Mouse (Mus musculus) C2C12 (cell line): ENCODE results near the gene Zfp954. TPM values are rescaled to one million over a fixed set of nuclear protein-coding genes. Genes with fewer than 3 reads are reported as not detected.

Experiments used
- H3K27me3 ChIP-seq: one replicate; pipeline ENCODE4 v1.6.1; 2011; ENCODE audit not compliant: control insufficient read depth, insufficient read depth, insufficient read length
- H3K36me3 ChIP-seq: one replicate; pipeline ENCODE4 v1.6.1; 2011; ENCODE audit not compliant: control insufficient read depth, insufficient read depth
- H3K4me3 ChIP-seq: one replicate; pipeline ENCODE4 v1.5.1; 2011; ENCODE audit warnings: mild to moderate bottlenecking, control low read depth; ENCODE audit not compliant: poor library complexity, insufficient read depth, severe bottlenecking
- H3K79me2 ChIP-seq: one replicate; pipeline ENCODE4 v1.6.1; 2011; ENCODE audit not compliant: control insufficient read depth, insufficient read depth
- H3K79me3 ChIP-seq: one replicate; pipeline ENCODE4 v1.6.1; 2011; ENCODE audit warnings: low read depth, control low read depth
- H3ac ChIP-seq: one replicate; pipeline ENCODE3; 2011; ENCODE audit warnings: low read depth; ENCODE audit not compliant: control insufficient read depth, insufficient read length
- CEBPB ChIP-seq: IDR thresholded peaks from one replicate; pipeline ENCODE4 v1.6.1; 2011; ENCODE audit warnings: low read depth, mild to moderate bottlenecking, control low read depth, moderate library complexity
- CTCF ChIP-seq: IDR thresholded peaks from one replicate; pipeline ENCODE4 v1.5.1; 2011; ENCODE audit not compliant: control insufficient read depth, insufficient read depth, insufficient read length
- FOSL1 ChIP-seq: IDR thresholded peaks from one replicate; pipeline ENCODE4 v1.8.0; 2011; ENCODE audit warnings: mild to moderate bottlenecking, low read length; ENCODE audit not compliant: poor library complexity, insufficient read depth, severe bottlenecking
- MAX ChIP-seq: IDR thresholded peaks from one replicate; pipeline ENCODE4 v1.6.1; 2011; ENCODE audit warnings: mild to moderate bottlenecking, control low read depth
- MYOD1 ChIP-seq: IDR thresholded peaks from one replicate; pipeline ENCODE4 v1.6.1; 2011; ENCODE audit warnings: low read depth; ENCODE audit not compliant: control insufficient read depth, insufficient read length
- MYOG ChIP-seq: IDR thresholded peaks from one replicate; pipeline ENCODE4 v1.6.1; 2011; ENCODE audit not compliant: control insufficient read depth, insufficient read length; ENCODE audit errors: extremely low read depth
- USF1 ChIP-seq: IDR thresholded peaks from one replicate; pipeline ENCODE4 v1.6.1; 2011; ENCODE audit warnings: low read depth, mild to moderate bottlenecking, control low read depth, moderate library complexity
- polyA plus RNA-seq: library from polyadenylated mRNA; unstranded; fragments of >200 nt; fragmentation: generic; extraction: Trizol; gene quantifications from one replicate; pipeline ENCODE4 v1.2.1, GENCODE M21; 2012; ENCODE audit warnings: missing spikeins

The Zfp954 gene
- polyA plus RNA-seq, 1 experiment, result 6.0 TPM

DNA sequence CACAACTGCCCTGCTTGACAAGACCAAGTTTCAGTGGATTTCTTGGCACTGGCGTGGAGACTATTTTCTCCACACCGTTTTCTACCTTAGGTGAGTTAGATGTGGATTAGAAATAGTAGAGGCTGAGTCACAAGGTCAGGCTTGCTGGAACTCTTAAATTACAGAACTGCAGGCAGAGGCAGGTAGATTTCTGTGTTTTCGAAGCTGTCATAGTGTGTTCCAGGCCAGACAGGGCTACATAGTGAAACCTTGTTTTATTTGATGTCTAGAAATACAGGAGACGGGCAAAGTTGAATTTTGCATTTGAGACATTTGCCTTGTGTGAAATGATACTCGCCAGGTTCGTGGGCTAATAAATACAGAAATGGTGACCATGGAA lies 303 bp upstream of the Zfp954 start:
- Histone ChIP-seq H3K4me3 (no peak overlapping the region), H3K27me3 (no peaks in the 10 kb centered on the region), H3K79me2 (no peaks in the 10 kb centered on the region), H3K79me3 (no peaks in the 10 kb centered on the region), H3K36me3 (no peaks in the 10 kb centered on the region), H3ac (no peak overlapping the region)
- TF ChIP-seq MAX (no peak), MYOD1 (no peak), MYOG (no peak), CEBPB (no peak), CTCF (no peak), USF1 (no peak), FOSL1 (no peak)

DNA sequence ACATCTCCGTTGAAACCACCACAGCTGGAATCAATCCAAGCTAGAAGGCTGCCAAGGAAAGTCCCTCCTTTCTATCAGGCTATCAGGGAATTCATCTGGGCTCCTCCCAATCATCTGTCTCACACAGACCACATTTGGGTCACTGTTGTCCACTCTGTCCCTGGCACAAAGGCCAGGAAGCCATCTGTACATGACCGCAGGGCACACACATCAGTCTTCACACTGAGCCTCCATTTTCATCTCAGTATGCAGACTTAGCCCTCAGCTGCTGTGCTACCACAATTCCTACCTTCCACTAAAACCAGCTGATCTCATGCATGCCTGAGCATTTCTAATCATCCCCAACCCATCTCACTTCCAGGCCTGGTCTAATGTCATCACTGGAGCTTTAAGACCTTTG lies 2.8 kb downstream of the Zfp954 start:
- H3ac ChIP-seq, result no peak overlapping the region
- TF ChIP-seq MYOG (no peak), USF1 (no peak), FOSL1 (no peak), MAX (no peak), MYOD1 (no peak), CEBPB (no peak)
- peaks cover 19% of the 10 kb centered on the region for H3K36me3 ChIP-seq
- H3K79me2 ChIP-seq, result no peaks in the 10 kb centered on the region
- H3K27me3 ChIP-seq, result no peaks in the 10 kb centered on the region
- H3K4me3 ChIP-seq, result no peak overlapping the region
- no peaks in the 10 kb centered on the region for H3K79me3 ChIP-seq

DNA sequence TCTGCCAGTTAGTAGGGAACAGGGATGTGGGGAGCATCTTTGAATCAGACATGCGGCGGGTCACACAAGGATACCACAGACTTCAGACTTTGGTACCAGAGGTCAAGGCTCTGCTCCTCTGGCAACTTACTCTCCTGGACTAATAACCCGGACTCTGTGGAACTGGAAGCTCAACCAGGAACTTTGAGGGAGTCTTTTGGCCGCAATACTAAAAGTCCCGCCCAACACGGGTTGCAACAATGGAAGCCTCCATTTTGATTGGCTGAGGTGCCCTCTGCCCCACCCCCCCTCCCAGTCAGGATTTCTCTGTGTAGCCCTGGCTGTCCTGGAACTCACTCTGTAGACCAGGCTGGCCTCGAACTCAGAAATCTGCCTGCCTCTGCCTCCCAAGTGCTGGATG lies 12.8 kb downstream of the Zfp954 start:
- no peak overlapping the region for H3K4me3 ChIP-seq
- H3K79me2 ChIP-seq, result no peaks in the 10 kb centered on the region
- H3K27me3 ChIP-seq, result no peaks in the 10 kb centered on the region
- H3ac ChIP-seq, result no peak overlapping the region
- TF ChIP-seq MYOG, result no peak
- TF ChIP-seq FOSL1, result no peak
- no peak for TF ChIP-seq MAX
- TF ChIP-seq MYOD1, result no peak
- no peak for TF ChIP-seq CEBPB
- H3K79me3 ChIP-seq, result no peaks in the 10 kb centered on the region
- no peaks in the 10 kb centered on the region for H3K36me3 ChIP-seq

Other genes starting within 250 kb of the Zfp954 start
- not detected for gene Aurkc, start 126.2 kb downstream of the Zfp954 start, polyA plus RNA-seq
- 0.02 TPM for gene Zfp773, start 15.3 kb upstream of the Zfp954 start, polyA plus RNA-seq
- gene Zfp418, start 49.8 kb upstream of the Zfp954 start, polyA plus RNA-seq, result 0.49 TPM
- gene Zfp772, start 88.5 kb upstream of the Zfp954 start, polyA plus RNA-seq, result 1.4 TPM
- 0.01 TPM for gene Vmn2r29, start 125.8 kb upstream of the Zfp954 start, polyA plus RNA-seq
- gene Gm45844, start 156.8 kb upstream of the Zfp954 start, polyA plus RNA-seq, result 0.13 TPM
- 14.5 TPM for gene Clcn4, start 179.4 kb upstream of the Zfp954 start, polyA plus RNA-seq
- gene Vmn2r30, start 216.1 kb upstream of the Zfp954 start, polyA plus RNA-seq, result not detected